Mouse (Mus musculus): ENCODE data around the gene Cgas. TPM values are rescaled to one million over a fixed set of nuclear protein-coding genes. Genes with fewer than 3 reads are reported as not detected.

The Cgas gene
- total and polyA plus RNA-seq, 2 experiments from 2014 or later = 0.55 to 0.56 TPM

- Histone ChIP-seq H3K9me3 (ENCODE audit: low read length) (no peaks in the 10 kb centered on the region), H3K9ac (replicated peaks; ENCODE audit: low read length, poor library complexity, severe bottlenecking) (no peak overlapping the region), H3K4me2 (ENCODE audit: low read depth, low read length, poor library complexity, severe bottlenecking) (no peak overlapping the region), H3K4me3 (ENCODE audit: low read depth, low read length) (no peak overlapping the region), H3K4me1 (ENCODE audit: insufficient read depth, low read length) (no peaks in the 10 kb centered on the region), H3K36me3 (ENCODE audit: insufficient read depth, low read length) (no peaks in the 10 kb centered on the region), H3K27ac (ENCODE audit: low read depth, low read length) (no peak overlapping the region), H3K27me3 (ENCODE audit: insufficient read depth, low read length) (no peaks in the 10 kb centered on the region)
- ATAC-seq (ENCODE audit: low FRiP score) (no peak), DNase-seq (ENCODE audit: low spot score) (no peak)
- 61% methylated on average over 2 of the region's 2 CpGs for WGBS
- no peak for TF ChIP-seq CTCF (IDR thresholded peaks at IDR 0.05)
Measured at GRCm38 (mm10) chr9:78429551-78429950, 13.5 kb downstream of the Cgas start.

DNA sequence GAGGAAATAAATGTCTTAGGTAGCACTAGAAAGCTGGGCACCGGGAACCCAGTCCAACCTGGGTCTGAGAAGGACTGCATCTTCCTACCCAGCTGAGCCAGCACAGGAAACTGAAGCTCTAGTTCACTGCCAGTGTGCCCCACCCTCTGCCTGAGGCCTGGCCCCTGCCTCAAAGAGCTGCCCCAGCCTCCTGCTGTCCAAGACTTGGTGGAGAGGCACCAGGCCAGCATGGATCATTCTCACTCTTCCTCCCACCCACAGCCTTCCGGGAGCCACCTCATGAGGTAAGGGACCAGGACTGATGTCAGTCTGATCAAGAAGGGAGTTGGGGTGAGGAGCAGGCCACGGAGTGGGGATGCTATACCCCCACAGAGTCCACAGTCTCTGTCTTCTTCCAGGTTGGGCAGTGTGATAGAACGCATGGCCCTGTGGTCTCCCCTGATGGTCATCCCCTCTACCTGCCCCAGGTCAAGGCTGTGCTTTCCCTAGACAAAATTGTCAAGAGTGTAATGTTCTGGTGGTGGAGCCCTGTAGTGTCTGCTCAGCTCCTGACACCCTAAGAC is 14.1 kb downstream of the Cgas start:
- H3K4me3 ChIP-seq (ENCODE audit: low read depth, low read length) = no peak overlapping the region
- no peak overlapping the region for H3K27ac ChIP-seq (ENCODE audit: low read depth, low read length)
- ATAC-seq (ENCODE audit: low FRiP score) (0 out of 2 replicates have a peak, but pooled peaks have one; percentile 34), DNase-seq (ENCODE audit: low spot score) (no peak)
- no peak for TF ChIP-seq CTCF (IDR thresholded peaks at IDR 0.05)
- 83% methylated on average over 4 of the region's 4 CpGs for WGBS
- no peaks in the 10 kb centered on the region for H3K9me3 ChIP-seq (ENCODE audit: low read length)
- no peak overlapping the region for H3K4me2 ChIP-seq (ENCODE audit: low read depth, low read length, poor library complexity, severe bottlenecking)
- no peak overlapping the region for H3K9ac ChIP-seq (replicated peaks; ENCODE audit: low read length, poor library complexity, severe bottlenecking)
- no peaks in the 10 kb centered on the region for H3K4me1 ChIP-seq (ENCODE audit: insufficient read depth, low read length)
- no peaks in the 10 kb centered on the region for H3K36me3 ChIP-seq (ENCODE audit: insufficient read depth, low read length)
- H3K27me3 ChIP-seq (ENCODE audit: insufficient read depth, low read length) = no peaks in the 10 kb centered on the region

- Histone ChIP-seq H3K4me1 (ENCODE audit: insufficient read depth, low read length) (no peaks in the 10 kb centered on the region), H3K27ac (ENCODE audit: low read depth, low read length) (no peak overlapping the region), H3K27me3 (ENCODE audit: insufficient read depth, low read length) (no peaks in the 10 kb centered on the region), H3K36me3 (ENCODE audit: insufficient read depth, low read length) (no peaks in the 10 kb centered on the region), H3K9ac (replicated peaks; ENCODE audit: low read length, poor library complexity, severe bottlenecking) (no peak overlapping the region), H3K4me2 (ENCODE audit: low read depth, low read length, poor library complexity, severe bottlenecking) (no peak overlapping the region), H3K4me3 (ENCODE audit: low read depth, low read length) (no peak overlapping the region), H3K9me3 (ENCODE audit: low read length) (no peaks in the 10 kb centered on the region)
- no peak for TF ChIP-seq CTCF (IDR thresholded peaks at IDR 0.05)
- ATAC-seq (ENCODE audit: low FRiP score) (no peak), DNase-seq (ENCODE audit: low spot score) (no peak)
- 73% methylated on average over 6 of the region's 6 CpGs for WGBS
Measured at GRCm38 (mm10) chr9:78428185-78428584, 14.9 kb downstream of the Cgas start.

DNA sequence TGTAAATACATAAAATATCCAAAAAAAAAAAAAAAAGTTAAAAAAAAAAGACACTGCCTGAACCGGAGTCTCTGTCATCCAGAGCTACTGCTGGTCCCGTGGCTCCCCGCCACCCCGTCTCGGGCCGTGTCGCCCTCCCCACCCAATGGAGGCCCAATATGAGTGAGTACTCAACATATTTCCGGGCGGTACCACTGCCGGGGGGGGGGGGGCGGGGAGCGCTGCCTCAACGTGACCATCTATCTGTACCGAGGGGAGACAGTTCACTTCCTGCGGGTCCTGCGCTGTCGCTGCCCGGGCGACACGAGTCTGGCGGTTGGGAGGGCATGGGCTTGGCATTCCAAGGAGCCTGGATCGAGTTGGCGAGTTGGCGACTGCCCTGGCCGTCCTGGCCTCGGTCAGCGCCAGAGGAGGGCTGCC is 15.7 kb downstream of the Cgas start:
- 41% methylated on average over 23 of the region's 27 CpGs for WGBS
- H3K9ac ChIP-seq (replicated peaks; ENCODE audit: low read length, poor library complexity, severe bottlenecking) = 0 out of 2 replicates have a peak overlapping the region, but pooled peaks have one; percentile 14
- no peak overlapping the region for H3K27ac ChIP-seq (ENCODE audit: low read depth, low read length)
- ATAC-seq (ENCODE audit: low FRiP score) (peak; percentile 44; the same call in 1 of the 2 replicates), DNase-seq (ENCODE audit: low spot score) (no peak)
- H3K9me3 ChIP-seq (ENCODE audit: low read length) = no peaks in the 10 kb centered on the region
- H3K4me3 ChIP-seq (ENCODE audit: low read depth, low read length) = peak overlapping the region; percentile 32
- H3K36me3 ChIP-seq (ENCODE audit: insufficient read depth, low read length) = no peaks in the 10 kb centered on the region
- H3K4me2 ChIP-seq (ENCODE audit: low read depth, low read length, poor library complexity, severe bottlenecking) = peak overlapping the region; percentile 57
- TF ChIP-seq CTCF (IDR thresholded peaks at IDR 0.05) = no peak
- no peaks in the 10 kb centered on the region for H3K4me1 ChIP-seq (ENCODE audit: insufficient read depth, low read length)
- no peaks in the 10 kb centered on the region for H3K27me3 ChIP-seq (ENCODE audit: insufficient read depth, low read length)

DNA sequence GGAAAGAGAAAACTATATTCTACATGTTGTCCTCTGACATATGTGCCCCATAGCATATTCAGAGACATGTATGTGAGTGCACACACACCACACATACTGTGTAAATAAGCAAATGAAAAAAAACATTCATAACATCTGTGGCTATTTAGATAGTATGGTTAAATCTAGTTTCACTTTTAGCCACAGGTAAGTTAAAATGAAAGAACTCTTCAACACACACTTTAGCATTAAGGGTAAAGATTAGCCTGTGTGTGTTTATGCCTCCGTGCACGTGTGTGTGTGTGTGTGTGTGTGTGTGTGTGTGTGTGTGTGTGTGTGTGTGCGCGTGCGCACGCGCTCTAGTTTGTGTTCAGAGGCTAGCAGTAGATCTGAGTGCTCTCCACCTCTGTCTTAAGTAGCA is 41.4 kb downstream of the Cgas start:
- TF ChIP-seq CTCF (IDR thresholded peaks at IDR 0.05) = no peak
- WGBS = 94% methylated on average over 7 of the region's 7 CpGs
- H3K27ac ChIP-seq (ENCODE audit: low read depth, low read length) = no peak overlapping the region

DNA sequence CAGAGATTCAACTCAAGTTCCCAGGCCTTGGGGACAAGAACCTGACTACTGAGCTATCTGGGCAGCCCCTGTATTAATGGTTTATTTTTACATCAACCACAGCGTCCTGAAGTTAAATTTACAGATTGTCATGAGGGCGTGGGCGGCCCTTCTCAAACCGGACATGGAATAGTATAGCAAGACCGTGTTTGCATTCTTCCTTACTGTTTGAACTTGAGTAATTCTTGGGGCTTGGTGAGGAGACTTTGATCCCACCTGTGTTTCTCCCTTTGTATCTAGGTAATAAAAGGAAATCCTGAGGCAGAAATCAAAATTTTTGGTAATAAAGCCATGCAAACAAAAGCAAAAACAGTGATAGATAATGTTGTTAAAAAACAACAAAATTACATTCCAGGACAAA is 42.5 kb downstream of the Cgas start:
- no peak for ATAC-seq (ENCODE audit: low FRiP score)
- Histone ChIP-seq H3K4me2 (ENCODE audit: low read depth, low read length, poor library complexity, severe bottlenecking) (no peak overlapping the region), H3K27ac (ENCODE audit: low read depth, low read length) (no peak overlapping the region), H3K4me3 (ENCODE audit: low read depth, low read length) (no peak overlapping the region), H3K27me3 (ENCODE audit: insufficient read depth, low read length) (peaks cover 17% of the 10 kb centered on the region; the same call in 1 of the 2 replicates), H3K36me3 (ENCODE audit: insufficient read depth, low read length) (no peaks in the 10 kb centered on the region), H3K4me1 (ENCODE audit: insufficient read depth, low read length) (no peaks in the 10 kb centered on the region), H3K9me3 (ENCODE audit: low read length) (no peaks in the 10 kb centered on the region), H3K9ac (replicated peaks; ENCODE audit: low read length, poor library complexity, severe bottlenecking) (no peak overlapping the region)
- no peak for TF ChIP-seq CTCF (IDR thresholded peaks at IDR 0.05)
- 88% methylated on average over 5 of the region's 5 CpGs for WGBS
- DNase-seq (ENCODE audit: low spot score) = no peak

More for the DNA sequence above, 41.4 kb downstream of the Cgas start:
- Histone ChIP-seq H3K4me3 (ENCODE audit: low read depth, low read length) (no peak overlapping the region), H3K4me2 (ENCODE audit: low read depth, low read length, poor library complexity, severe bottlenecking) (no peak overlapping the region), H3K27me3 (ENCODE audit: insufficient read depth, low read length) (peaks cover 9% of the 10 kb centered on the region; the same call in 1 of the 2 replicates), H3K4me1 (ENCODE audit: insufficient read depth, low read length) (no peaks in the 10 kb centered on the region), H3K36me3 (ENCODE audit: insufficient read depth, low read length) (no peaks in the 10 kb centered on the region), H3K9me3 (ENCODE audit: low read length) (no peaks in the 10 kb centered on the region), H3K9ac (replicated peaks; ENCODE audit: low read length, poor library complexity, severe bottlenecking) (no peak overlapping the region)
- DNase-seq (ENCODE audit: low spot score) (no peak), ATAC-seq (ENCODE audit: low FRiP score) (no peak)

Measured in midbrain, postnatal 0 days (tissue).